ENCODE assay signal across 9 mouse cellular contexts in the genomic region with DNA sequence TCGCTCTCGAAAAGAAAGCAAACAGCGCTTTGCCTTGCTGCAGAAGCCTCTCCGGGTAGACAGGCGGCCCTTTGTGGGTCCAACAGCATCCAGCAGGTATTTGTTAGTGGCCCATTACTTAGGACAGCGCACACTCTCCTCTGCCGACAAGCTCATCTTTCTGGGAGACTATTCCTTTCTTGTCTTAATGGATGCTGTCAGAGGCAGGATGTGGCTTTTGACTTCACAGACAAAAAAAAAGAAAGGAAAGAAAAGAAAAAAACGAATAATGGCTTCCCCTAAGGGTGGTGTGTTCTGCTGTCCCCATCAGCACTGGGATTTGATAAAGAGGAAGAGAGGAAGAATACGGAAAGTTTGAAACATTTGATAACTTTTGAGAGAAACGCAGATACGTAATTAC.
DNase-seq lines count a peak whose midpoint lies in the region; ATAC-seq lines count a peak whose summit lies in the region.
"Had no signal": no experiment of that assay in that cellular context is flagged by ENCODE, and none has a peak within 500 bp of the region (broad histone marks: within the 10 kb centered on the region; RNA-seq: fewer than 3 reads in every experiment).

No protein-coding gene starts in this region.

- H3K27me3 ChIP-seq in heart, embryonic 10.5 days (ENCODE audit: insufficient read depth, poor library complexity, severe bottlenecking) = no peaks in the 10 kb centered on the region
- H3K27me3 ChIP-seq in neural tube, embryonic 11.5 days (ENCODE audit: control insufficient read depth, insufficient read depth, low read length) = no peaks in the 10 kb centered on the region
- H3K27me3 ChIP-seq in limb, embryonic 13.5 days = no peaks in the 10 kb centered on the region

- peak overlapping the region; percentile 19; the same call in 1 of the 2 replicates for H3K4me2 ChIP-seq in neural tube, embryonic 11.5 days (ENCODE audit: low read depth)
- H3K4me2 ChIP-seq in limb, embryonic 13.5 days (replicated peaks) = peak overlapping the region; percentile 47

- no peaks in the 10 kb centered on the region for H3K36me3 ChIP-seq in heart, embryonic 10.5 days
- H3K36me3 ChIP-seq in neural tube, embryonic 11.5 days (ENCODE audit: control insufficient read depth, insufficient read depth, low read length) = no peaks in the 10 kb centered on the region
- no peaks in the 10 kb centered on the region for H3K36me3 ChIP-seq in limb, embryonic 13.5 days

- no peak for ATAC-seq in neural tube, embryonic 11.5 days (ENCODE audit: insufficient read depth, low FRiP score, low TSS enrichment)
- no peak for ATAC-seq in limb, embryonic 13.5 days (ENCODE audit: low FRiP score, low read depth)

- H3K9ac ChIP-seq in neural tube, embryonic 11.5 days (ENCODE audit: low read length) = no peak overlapping the region
- H3K9ac ChIP-seq in limb, embryonic 13.5 days = no peak overlapping the region

- peak overlapping the region; percentile 45 for H3K4me3 ChIP-seq in heart, embryonic 10.5 days
- no peak overlapping the region for H3K4me3 ChIP-seq in neural tube, embryonic 11.5 days (ENCODE audit: low read depth, low read length)
- H3K4me3 ChIP-seq in limb, embryonic 13.5 days = no peak overlapping the region

- no peaks in the 10 kb centered on the region for H3K9me3 ChIP-seq in heart, embryonic 10.5 days
- no peaks in the 10 kb centered on the region for H3K9me3 ChIP-seq in neural tube, embryonic 11.5 days (ENCODE audit: control insufficient read depth, low read length)
- no peaks in the 10 kb centered on the region; the same call in 1 of the 2 replicates for H3K9me3 ChIP-seq in limb, embryonic 13.5 days

- H3K27ac ChIP-seq in heart, embryonic 10.5 days = peak overlapping the region; percentile 78; the same call in 1 of the 2 replicates
- H3K27ac ChIP-seq in neural tube, embryonic 11.5 days (ENCODE audit: low read depth, low read length) = no peak overlapping the region
- no peak overlapping the region for H3K27ac ChIP-seq in limb, embryonic 13.5 days

- peaks cover 27% of the 10 kb centered on the region for H3K4me1 ChIP-seq in heart, embryonic 10.5 days
- peaks cover 12% of the 10 kb centered on the region for H3K4me1 ChIP-seq in neural tube, embryonic 11.5 days (ENCODE audit: control insufficient read depth, insufficient read depth, low read length)
- H3K4me1 ChIP-seq in limb, embryonic 13.5 days = peaks cover 21% of the 10 kb centered on the region

- DNase-seq in heart, embryonic 10.5 days (ENCODE audit: low spot score) = no peak
- no peak for DNase-seq in heart, adult 8-10 months (ENCODE audit: low spot score)
- no peak for DNase-seq in neural tube, embryonic 11.5 days (ENCODE audit: low spot score)
- DNase-seq in neural tube, embryonic 10.5 days (ENCODE audit: extremely low spot score, low spot score) = no peak
- peak; percentile 18 for DNase-seq in thymus, postnatal 25 days
- no peak for DNase-seq in right cerebral cortex, adult 2 months (ENCODE audit: low spot score in 2 of 2)
- no peak for DNase-seq in urinary bladder, postnatal 36 days (ENCODE audit: low spot score in 2 of 2)
- DNase-seq: adrenal gland, adult 8-10 months had no signal

- WGBS in heart, embryonic 10.5 days = 17% methylated on average over 11 of the region's 11 CpGs
- WGBS in neural tube, embryonic 11.5 days = 13% methylated on average over 11 of the region's 11 CpGs
- WGBS in limb, embryonic 13.5 days = 19% methylated on average over 11 of the region's 11 CpGs
